Mouse (Mus musculus) left cerebral cortex, adult 8-10 months (tissue): Measurements from ENCODE around the gene Atp8b4. TPM values are rescaled to one million over a fixed set of nuclear protein-coding genes. Genes with fewer than 3 reads are reported as not detected.

Experiments used
- DNase-seq, 2 experiments: peaks; one replicate each; pipeline ENCODE4 v3.0.0; 2022; ENCODE audit warnings: low spot score in 2 of 2
- total RNA-seq, 4 experiments: library from RNA; stranded (reverse); gene quantifications; 2 replicates each; pipeline ENCODE4 v1.2.4; 2022

Gene Atp8b4
- total RNA-seq, 4 experiments from 2014 or later = 0.11 TPM; not detected in 3

- DNase-seq = no peak
Measured at GRCm38 (mm10) chr2:126302381-126302780, 198.1 kb downstream of the Atp8b4 start.

- no peak for DNase-seq
Measured at GRCm38 (mm10) chr2:126290702-126291101, 209.8 kb downstream of the Atp8b4 start.

GRCm38 (mm10) chr2:126287942-126288341 lies 212.5 kb downstream of the Atp8b4 start:
- DNase-seq = no peak

GRCm38 (mm10) chr2:126286420-126286819 lies 214.1 kb downstream of the Atp8b4 start:
- DNase-seq = no peak

- DNase-seq = no peak
Measured at GRCm38 (mm10) chr2:126284071-126284470, 216.4 kb downstream of the Atp8b4 start.

- no peak for DNase-seq
Measured at GRCm38 (mm10) chr2:126283086-126283485, 217.4 kb downstream of the Atp8b4 start.

- no peak for DNase-seq
Measured at GRCm38 (mm10) chr2:126275511-126275910, 225.0 kb downstream of the Atp8b4 start.

- DNase-seq = no peak
Measured at GRCm38 (mm10) chr2:126274826-126275405, 225.6 kb downstream of the Atp8b4 start.

- no peak for DNase-seq
Measured at GRCm38 (mm10) chr2:126274311-126274710, 226.2 kb downstream of the Atp8b4 start.

Other genes starting within 250 kb of the Atp8b4 start
- gene Slc27a2, start 51.7 kb upstream of the Atp8b4 start, total RNA-seq = 1 to 10 TPM; 7.5 to 9.1 (median 8.8) TPM
- gene Hdc, start 118.6 kb upstream of the Atp8b4 start, total RNA-seq = 1 to 10 TPM in 3 of 4 experiments, under 1 TPM in 1; 0.94 to 1.6 (median 1.2) TPM
- gene Gabpb1, start 175.7 kb upstream of the Atp8b4 start, total RNA-seq = 10 to 100 TPM; 13.8 to 19.2 (median 16.8) TPM
- 10 to 100 TPM; 48.5 to 50.3 (median 49.7) TPM for gene Usp8, start 206.7 kb upstream of the Atp8b4 start, total RNA-seq